Mouse (Mus musculus) C2C12 (cell line): ENCODE measurements around the gene 4930583I09Rik. TPM values are rescaled to one million over a fixed set of nuclear protein-coding genes. Genes with fewer than 3 reads are reported as not detected.

Experiments
- H3K27me3 ChIP-seq: one replicate; pipeline ENCODE4 v1.6.1; 2011; ENCODE audit not compliant: control insufficient read depth, insufficient read depth, insufficient read length
- H3K36me3 ChIP-seq: one replicate; pipeline ENCODE4 v1.6.1; 2011; ENCODE audit not compliant: control insufficient read depth, insufficient read depth
- H3K4me3 ChIP-seq: one replicate; pipeline ENCODE4 v1.5.1; 2011; ENCODE audit warnings: mild to moderate bottlenecking, control low read depth; ENCODE audit not compliant: poor library complexity, insufficient read depth, severe bottlenecking
- H3K79me2 ChIP-seq: one replicate; pipeline ENCODE4 v1.6.1; 2011; ENCODE audit not compliant: control insufficient read depth, insufficient read depth
- H3K79me3 ChIP-seq: one replicate; pipeline ENCODE4 v1.6.1; 2011; ENCODE audit warnings: low read depth, control low read depth
- H3ac ChIP-seq: one replicate; pipeline ENCODE3; 2011; ENCODE audit warnings: low read depth; ENCODE audit not compliant: control insufficient read depth, insufficient read length
- CEBPB ChIP-seq: IDR thresholded peaks from one replicate; pipeline ENCODE4 v1.6.1; 2011; ENCODE audit warnings: low read depth, mild to moderate bottlenecking, control low read depth, moderate library complexity
- CTCF ChIP-seq: IDR thresholded peaks from one replicate; pipeline ENCODE4 v1.5.1; 2011; ENCODE audit not compliant: control insufficient read depth, insufficient read depth, insufficient read length
- FOSL1 ChIP-seq: IDR thresholded peaks from one replicate; pipeline ENCODE4 v1.8.0; 2011; ENCODE audit warnings: mild to moderate bottlenecking, low read length; ENCODE audit not compliant: poor library complexity, insufficient read depth, severe bottlenecking
- MAX ChIP-seq: IDR thresholded peaks from one replicate; pipeline ENCODE4 v1.6.1; 2011; ENCODE audit warnings: mild to moderate bottlenecking, control low read depth
- MYOD1 ChIP-seq: IDR thresholded peaks from one replicate; pipeline ENCODE4 v1.6.1; 2011; ENCODE audit warnings: low read depth; ENCODE audit not compliant: control insufficient read depth, insufficient read length
- MYOG ChIP-seq: IDR thresholded peaks from one replicate; pipeline ENCODE4 v1.6.1; 2011; ENCODE audit not compliant: control insufficient read depth, insufficient read length; ENCODE audit errors: extremely low read depth
- USF1 ChIP-seq: IDR thresholded peaks from one replicate; pipeline ENCODE4 v1.6.1; 2011; ENCODE audit warnings: low read depth, mild to moderate bottlenecking, control low read depth, moderate library complexity
- polyA plus RNA-seq: library from polyadenylated mRNA; unstranded; fragments of >200 nt; fragmentation: generic; extraction: Trizol; gene quantifications from one replicate; pipeline ENCODE4 v1.2.1, GENCODE M21; 2012; ENCODE audit warnings: missing spikeins

4930583I09Rik gene
- polyA plus RNA-seq, 1 experiment, result not detected

GRCm38 (mm10) chr17:64792623-64793022, 43.2 kb downstream of the 4930583I09Rik start:
- H3K79me2 ChIP-seq, result no peaks in the 10 kb centered on the region
- H3K79me3 ChIP-seq, result no peaks in the 10 kb centered on the region
- H3ac ChIP-seq, result no peak overlapping the region
- no peaks in the 10 kb centered on the region for H3K36me3 ChIP-seq
- no peaks in the 10 kb centered on the region for H3K27me3 ChIP-seq
- H3K4me3 ChIP-seq, result no peak overlapping the region
- TF ChIP-seq MYOD1, result no peak

GRCm38 (mm10) chr17:64792076-64792475, 43.8 kb downstream of the 4930583I09Rik start:
- Histone ChIP-seq H3K36me3 (no peaks in the 10 kb centered on the region), H3K27me3 (no peaks in the 10 kb centered on the region), H3ac (no peak overlapping the region), H3K79me3 (no peaks in the 10 kb centered on the region), H3K4me3 (no peak overlapping the region), H3K79me2 (no peaks in the 10 kb centered on the region)
- TF ChIP-seq USF1 (no peak), CEBPB (no peak), MYOD1 (no peak), MYOG (no peak), FOSL1 (no peak), CTCF (no peak), MAX (no peak)

- no peaks in the 10 kb centered on the region for H3K27me3 ChIP-seq
- H3K36me3 ChIP-seq, result no peaks in the 10 kb centered on the region
- TF ChIP-seq MYOG (no peak), MYOD1 (no peak)
- no peaks in the 10 kb centered on the region for H3K79me3 ChIP-seq
- no peaks in the 10 kb centered on the region for H3K79me2 ChIP-seq
- H3K4me3 ChIP-seq, result no peak overlapping the region
- H3ac ChIP-seq, result no peak overlapping the region
These were observed 46.7 kb downstream of the 4930583I09Rik start for GRCm38 (mm10) chr17:64789175-64789574.

GRCm38 (mm10) chr17:64788301-64788700, 47.6 kb downstream of the 4930583I09Rik start:
- Histone ChIP-seq H3K36me3 (no peaks in the 10 kb centered on the region), H3K79me2 (no peaks in the 10 kb centered on the region), H3K4me3 (no peak overlapping the region), H3K79me3 (no peaks in the 10 kb centered on the region), H3K27me3 (no peaks in the 10 kb centered on the region), H3ac (no peak overlapping the region)
- no peak for TF ChIP-seq CEBPB
- no peak for TF ChIP-seq MAX
- no peak for TF ChIP-seq CTCF
- no peak for TF ChIP-seq FOSL1
- no peak for TF ChIP-seq MYOD1
- no peak for TF ChIP-seq USF1
- TF ChIP-seq MYOG, result no peak

GRCm38 (mm10) chr17:64785961-64786360, 49.9 kb downstream of the 4930583I09Rik start:
- no peaks in the 10 kb centered on the region for H3K79me2 ChIP-seq
- no peaks in the 10 kb centered on the region for H3K79me3 ChIP-seq
- no peak overlapping the region for H3ac ChIP-seq
- H3K4me3 ChIP-seq, result no peak overlapping the region
- TF ChIP-seq CTCF (no peak), MYOG (no peak), FOSL1 (no peak), CEBPB (no peak)
- H3K36me3 ChIP-seq, result no peaks in the 10 kb centered on the region
- no peaks in the 10 kb centered on the region for H3K27me3 ChIP-seq

Other genes with a start within 250 kb of the 4930583I09Rik start
- 12.5 TPM for gene Man2a1, start 235.3 kb downstream of the 4930583I09Rik start, polyA plus RNA-seq